Mouse (Mus musculus): Measurements from ENCODE around the gene Olfr741. TPM values are rescaled to one million over a fixed set of nuclear protein-coding genes. Genes with fewer than 3 reads are reported as not detected.

Gene Olfr741
- total RNA-seq (2021): not detected
- long read RNA-seq: 0 reads

DNA sequence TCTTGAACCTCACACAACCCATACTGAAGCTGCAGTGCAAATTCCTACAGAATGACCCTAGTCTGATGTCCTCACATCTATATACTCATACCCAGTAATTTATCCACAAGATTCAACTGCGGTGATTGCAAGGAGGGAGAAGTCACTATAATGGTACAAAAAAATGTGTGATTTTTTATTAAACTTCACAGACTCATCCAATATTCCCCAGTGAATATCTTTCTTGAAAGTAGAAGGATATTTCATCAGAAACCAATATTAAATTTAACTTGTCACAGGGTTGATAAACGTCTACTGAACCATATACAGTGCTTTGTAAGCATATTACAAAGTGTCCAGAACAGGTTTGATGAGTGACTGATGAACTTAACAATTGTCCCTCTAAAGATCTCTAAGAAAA is at the start of gene Olfr741:
Olfr741 (plus strand) TSS at position 301 of the 400 bp plus-strand sequence.
- no peak for DNase-seq (ENCODE audit: low spot score in 2 of 2)

DNA sequence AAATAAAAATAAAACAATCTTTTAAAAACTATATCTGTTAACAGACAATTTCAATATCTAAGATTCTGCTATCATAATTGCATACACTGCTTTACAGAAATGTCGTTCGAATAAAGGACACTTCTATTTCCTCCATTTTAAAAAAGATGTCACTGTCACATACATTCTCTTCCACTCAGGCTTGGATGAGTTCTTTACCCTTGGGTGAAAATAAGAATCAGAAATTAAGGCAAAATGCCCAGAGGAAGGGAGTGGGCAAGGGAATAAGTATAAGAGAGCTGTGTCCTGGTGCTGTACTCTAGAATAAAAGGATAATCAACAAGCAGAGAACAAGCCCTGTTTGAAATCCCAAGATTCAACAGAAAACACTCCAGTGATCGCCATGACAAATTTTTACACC is 27.3 kb upstream of the Olfr741 start, which contains the start of gene Olfr740:
Olfr740 (plus strand) TSS at position 301 of the 400 bp plus-strand sequence.
- DNase-seq (ENCODE audit: low spot score in 2 of 2): no peak

DNA sequence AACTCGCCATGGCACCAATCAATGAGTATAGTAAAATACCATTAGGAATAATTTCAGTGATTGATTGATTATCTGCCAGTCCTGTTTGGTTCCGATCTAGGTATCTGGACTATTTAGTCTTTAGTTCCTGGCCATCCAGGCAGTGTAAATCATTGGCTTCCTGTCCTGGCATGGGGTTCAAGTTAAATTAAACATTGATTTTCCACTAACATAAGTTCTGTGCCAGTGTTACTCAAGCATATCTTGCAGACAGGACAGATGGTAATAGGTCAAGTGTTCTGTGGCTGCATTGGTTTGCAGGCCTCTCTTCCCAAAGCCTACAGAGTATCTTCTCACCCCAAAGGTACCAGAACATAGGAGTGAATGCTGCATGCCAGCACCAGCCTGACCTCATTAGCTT is 5.9 kb downstream of the Olfr741 start:
- DNase-seq (ENCODE audit: low spot score in 2 of 2): no peak

DNA sequence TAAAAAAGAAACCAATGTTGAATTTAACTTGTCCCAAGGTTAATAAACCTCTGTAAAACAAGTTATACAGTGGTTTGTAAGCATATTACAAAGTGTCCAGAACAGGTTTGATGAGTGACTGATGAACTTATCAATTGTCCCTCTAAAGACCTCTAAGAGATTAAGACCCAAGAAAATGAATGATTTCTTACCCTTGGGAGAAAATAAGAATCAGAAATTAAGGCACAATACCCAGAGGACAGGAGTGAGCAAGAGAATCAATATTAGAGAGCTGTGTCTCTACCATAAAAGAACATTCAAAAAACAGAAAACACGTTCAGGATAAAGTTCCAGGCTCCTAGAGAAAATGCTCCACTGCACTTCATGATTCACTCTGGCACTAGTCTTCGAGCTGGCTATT is 30.8 kb downstream of the Olfr741 start, which contains the start of gene Olfr742:
Olfr742 (plus strand) TSS at position 301 of the 400 bp plus-strand sequence.
- DNase-seq (ENCODE audit: low spot score in 2 of 2): no peak

DNA sequence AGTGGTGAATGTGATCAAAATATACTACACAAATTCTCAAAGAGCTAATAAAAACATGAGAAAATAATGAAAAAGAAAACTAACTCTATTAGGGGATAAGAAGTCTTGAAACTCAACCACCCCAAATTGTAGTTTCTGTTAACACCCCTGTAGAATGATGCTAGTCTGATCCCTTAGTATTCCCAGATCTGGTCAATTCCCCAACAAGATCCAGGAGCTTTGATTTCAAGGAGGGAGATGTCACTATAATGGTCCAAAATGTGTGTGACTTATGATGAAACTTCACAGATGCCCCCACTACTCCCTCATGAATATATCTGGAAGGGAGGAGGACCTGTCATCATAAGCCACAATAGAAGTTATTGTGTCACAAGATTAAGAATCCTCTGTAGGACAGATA is 49.0 kb downstream of the Olfr741 start, which contains the start of gene Olfr743:
Olfr743 (plus strand) TSS at position 301 of the 400 bp plus-strand sequence.
- DNase-seq (ENCODE audit: low spot score in 2 of 2): no peak

Other genes with a start within 250 kb of the Olfr741 start
- not detected for gene Olfr731, start 230.9 kb upstream of the Olfr741 start, total RNA-seq (2021)
- gene Olfr732, start 188.5 kb upstream of the Olfr741 start, total RNA-seq (2021): not detected
- gene Olfr733, start 171.2 kb upstream of the Olfr741 start, total RNA-seq (2021): not detected
- gene Olfr734, start 146.0 kb upstream of the Olfr741 start, total RNA-seq (2021): not detected
- gene Olfr735, start 123.9 kb upstream of the Olfr741 start, total RNA-seq (2021): not detected
- not detected for gene Tlr11, start 114.8 kb upstream of the Olfr741 start, total RNA-seq (2021)
- not detected for gene Olfr736, start 91.6 kb upstream of the Olfr741 start, total RNA-seq (2021)
- not detected for gene Olfr738, start 65.2 kb upstream of the Olfr741 start, total RNA-seq (2021)
- not detected for gene Olfr739, start 54.1 kb upstream of the Olfr741 start, total RNA-seq (2021)
- not detected for gene Olfr740, start 27.2 kb upstream of the Olfr741 start, total RNA-seq (2021)
- gene Olfr742, start 30.9 kb downstream of the Olfr741 start, total RNA-seq (2021): not detected
- not detected for gene Olfr743, start 49.1 kb downstream of the Olfr741 start, total RNA-seq (2021)
- gene Olfr744, start 142.1 kb downstream of the Olfr741 start, total RNA-seq (2021): not detected
- gene Olfr745, start 166.7 kb downstream of the Olfr741 start, total RNA-seq (2021): not detected
- not detected for gene Olfr746, start 174.3 kb downstream of the Olfr741 start, total RNA-seq (2021)
- gene Olfr747, start 220.5 kb downstream of the Olfr741 start, total RNA-seq (2021): not detected
- gene Olfr748, start 234.6 kb downstream of the Olfr741 start, total RNA-seq (2021): not detected

Measured in layer of hippocampus, postnatal 10 days (tissue).